Mouse (Mus musculus) retina, adult 2 months (tissue): ENCODE results near the gene Fam20b.

Experiments
- DNase-seq: peaks from one replicate; pipeline ENCODE4 v3.0.0-alpha.2; 2012; ENCODE audit warnings: low read depth, low spot score

Fam20b gene

DNA sequence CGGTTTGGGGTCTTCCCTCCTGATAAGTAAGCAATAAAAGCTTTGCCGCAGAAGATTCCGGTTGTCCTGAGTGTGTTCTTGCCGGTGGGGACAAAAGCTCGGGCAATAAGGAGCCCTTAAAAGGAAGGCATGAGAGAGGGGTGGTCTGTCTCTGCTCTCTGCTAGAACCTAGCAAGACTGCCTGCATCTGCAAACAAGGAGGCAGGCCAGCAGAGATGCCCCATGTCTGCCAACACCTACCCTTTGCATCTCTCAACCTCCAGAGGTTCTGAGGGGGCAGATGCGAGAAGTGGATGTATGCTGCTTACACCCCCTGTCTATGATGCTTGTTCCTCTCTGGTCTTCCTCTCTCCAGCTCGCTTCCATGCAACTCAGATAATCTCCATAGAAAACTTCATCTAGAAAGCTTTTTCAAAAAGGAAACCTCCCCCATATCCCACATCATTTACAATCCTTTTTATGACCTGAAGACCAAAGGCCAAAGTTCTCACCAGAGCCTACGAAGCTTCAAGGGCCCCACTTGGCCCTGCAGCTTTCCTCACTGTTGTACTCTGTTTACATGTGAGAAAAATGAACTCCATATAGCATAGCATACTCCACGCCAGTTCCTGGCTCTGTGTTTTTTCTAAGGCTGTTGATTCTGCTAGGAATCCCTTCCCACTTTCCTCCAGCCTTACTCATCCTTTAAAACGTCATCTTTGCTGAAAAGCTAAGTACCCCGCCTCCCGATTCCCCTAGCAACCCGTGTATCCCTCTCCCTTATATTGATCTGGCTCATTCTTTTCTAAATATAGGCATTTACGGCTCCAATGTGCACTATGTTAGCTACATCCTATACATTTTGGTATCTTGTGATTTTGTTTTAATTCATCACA, 8.6 kb upstream of the Fam20b start:
- no peak for DNase-seq

DNA sequence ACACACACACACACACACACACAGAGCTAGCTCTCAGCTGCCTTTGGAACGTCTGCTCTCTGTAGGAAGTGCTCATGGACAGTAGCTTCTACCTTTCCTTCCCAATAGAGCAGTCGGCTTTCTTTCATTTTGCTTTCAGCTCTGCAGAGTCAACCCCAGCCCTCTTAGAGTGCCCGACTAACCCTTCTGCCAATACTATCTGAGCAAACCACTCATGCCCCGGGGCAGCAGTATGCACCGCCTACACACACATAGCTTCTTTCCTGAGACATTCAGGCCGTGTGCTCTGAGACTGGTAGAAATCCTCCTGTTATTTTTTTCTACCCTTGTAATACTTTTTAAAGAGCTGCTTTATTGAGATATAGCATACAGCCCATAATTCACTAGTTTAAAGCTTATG, 3.2 kb upstream of the Fam20b start:
- DNase-seq: no peak

DNA sequence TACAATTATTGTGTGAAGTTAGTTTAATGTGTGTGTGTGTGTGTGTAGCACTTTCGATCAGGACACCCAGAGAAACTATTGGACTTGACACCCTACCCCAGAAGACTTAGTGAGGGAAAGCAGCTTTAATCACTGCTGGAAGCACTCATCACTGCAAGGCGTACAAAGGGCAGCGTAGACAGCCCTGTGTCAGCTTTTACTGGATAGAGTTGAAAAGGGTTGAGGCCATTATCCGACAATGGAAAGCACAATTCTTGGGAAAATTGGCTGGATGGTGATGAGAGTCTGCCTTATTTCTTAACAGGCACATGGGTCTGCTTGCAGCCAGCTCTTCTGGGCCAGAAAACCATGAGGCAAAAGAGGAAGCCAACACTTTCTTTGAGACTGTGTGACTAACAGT, 1.2 kb upstream of the Fam20b start:
- DNase-seq: no peak

DNA sequence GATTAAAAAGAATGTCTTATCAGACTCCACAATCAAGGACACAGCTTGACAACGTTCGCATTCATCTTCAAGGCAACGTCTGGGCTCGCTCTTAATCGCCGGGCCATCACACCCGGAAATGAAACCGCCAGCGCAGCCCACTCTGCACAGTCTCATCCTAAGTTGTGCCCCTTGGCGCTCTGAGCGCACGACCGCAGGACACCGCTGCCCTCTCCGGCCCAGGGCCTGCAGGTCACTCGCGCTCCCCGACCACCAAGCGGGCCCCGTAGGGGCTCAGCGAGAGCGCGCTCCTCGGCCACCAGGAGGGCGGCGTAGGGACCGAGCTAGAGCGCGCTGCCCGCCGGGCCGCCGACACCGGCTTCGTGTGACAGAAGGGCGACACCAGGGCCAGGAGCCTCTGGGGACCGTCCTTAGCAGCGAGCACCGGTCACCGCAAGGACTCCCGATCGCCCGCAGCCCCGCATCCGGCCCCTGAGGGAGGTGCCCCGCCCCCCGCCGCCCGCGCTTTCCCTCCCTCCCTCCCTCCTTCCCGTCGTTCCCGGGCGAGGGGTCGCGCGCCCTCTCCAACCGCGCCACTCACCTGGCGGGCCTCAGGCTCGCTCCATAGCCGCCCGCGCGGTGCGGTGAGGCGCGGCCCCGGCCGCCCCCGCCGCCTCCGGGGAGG, 468 bp downstream of the Fam20b start:
- peak; percentile 36 for DNase-seq

DNA sequence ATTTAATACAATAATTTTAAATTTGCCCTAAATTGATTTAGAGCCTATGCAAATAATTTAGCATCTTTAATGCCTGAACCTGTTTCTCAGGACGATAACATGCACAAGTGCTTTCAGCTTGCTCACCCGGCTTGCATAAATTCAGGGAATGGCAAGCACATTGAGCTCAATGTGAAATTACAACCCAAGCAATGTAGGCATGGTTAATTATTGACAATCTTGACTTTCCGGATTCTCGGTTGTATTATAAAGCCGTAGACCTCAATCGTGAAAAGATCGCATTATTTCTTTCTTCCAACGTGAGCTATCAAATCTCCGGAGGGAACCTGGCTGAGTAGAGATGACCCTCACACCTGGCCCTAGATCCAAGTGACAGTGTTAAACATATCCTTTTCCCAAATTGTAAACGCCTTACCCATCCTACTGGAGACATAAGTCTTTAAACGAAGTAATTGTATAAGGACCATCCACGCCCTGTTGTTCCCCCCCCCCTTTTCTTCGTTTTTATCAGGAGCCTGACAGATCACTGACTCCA, 1.1 kb downstream of the Fam20b start:
- no peak for DNase-seq

DNA sequence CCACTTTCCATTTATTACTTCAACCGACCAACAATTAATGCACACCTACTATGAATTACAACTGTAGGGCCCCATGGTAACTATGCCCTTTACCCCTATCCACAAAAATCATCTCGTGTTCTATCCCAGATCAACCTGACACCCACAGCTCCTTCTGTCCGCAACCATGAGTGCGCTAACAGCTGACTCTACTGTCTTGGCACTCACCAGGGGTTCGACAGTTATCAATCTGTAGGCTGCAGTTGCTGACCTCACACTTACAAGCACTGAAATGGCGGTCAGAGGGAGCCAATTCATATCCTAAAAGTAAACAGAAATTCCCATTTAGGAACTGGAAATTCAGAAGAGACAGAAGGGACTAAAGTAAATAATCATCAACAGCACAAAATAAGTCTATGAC, 2.2 kb downstream of the Fam20b start:
- DNase-seq: no peak

DNA sequence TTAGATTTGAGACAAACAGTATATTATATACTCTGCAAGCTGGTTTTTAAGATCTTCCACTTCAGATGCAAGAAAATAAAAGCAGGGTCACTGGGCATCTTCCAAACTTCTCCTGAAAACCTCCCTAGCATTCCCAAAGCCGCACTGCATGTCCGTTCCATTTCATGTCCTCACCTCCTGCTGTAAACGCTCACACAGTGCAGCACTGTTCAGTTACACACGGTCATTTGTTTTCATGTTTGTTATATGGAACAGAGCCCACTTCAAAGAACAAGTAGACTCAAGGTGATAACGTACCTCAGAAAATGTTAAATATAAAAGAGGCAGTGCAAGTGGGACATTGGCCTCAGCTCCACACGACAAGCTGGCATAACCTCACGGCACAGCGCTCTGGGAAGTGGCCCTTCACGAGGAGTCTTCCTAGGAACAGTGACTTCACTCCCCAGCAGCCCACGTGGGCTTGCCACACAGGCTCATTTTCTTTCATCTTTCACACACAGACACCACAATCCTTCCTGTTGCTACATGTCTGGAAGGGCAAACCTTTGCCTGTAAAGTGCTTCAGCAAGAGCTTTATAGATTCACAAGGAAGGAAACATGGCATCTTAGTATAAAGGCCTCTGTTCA, 8.3 kb downstream of the Fam20b start:
- DNase-seq: no peak

DNA sequence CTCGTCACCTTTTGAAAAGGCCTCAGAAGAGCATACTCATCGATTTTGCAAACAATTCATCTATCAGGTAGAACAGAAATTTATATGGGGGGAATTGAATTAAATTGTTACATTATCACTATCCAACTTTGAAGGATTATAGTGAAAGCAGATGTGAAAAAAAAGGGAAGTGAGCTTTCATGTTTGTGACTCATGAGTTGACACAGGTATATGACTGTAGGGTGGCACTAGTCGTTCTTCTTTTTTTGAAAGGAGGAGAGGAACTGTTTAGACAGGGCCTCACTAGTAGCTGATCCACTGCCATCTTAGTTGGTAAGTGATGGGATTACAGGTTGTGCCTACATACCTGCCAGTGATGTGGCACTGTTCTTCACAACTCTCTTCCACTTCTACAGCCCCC, 10.2 kb downstream of the Fam20b start:
- no peak for DNase-seq

DNA sequence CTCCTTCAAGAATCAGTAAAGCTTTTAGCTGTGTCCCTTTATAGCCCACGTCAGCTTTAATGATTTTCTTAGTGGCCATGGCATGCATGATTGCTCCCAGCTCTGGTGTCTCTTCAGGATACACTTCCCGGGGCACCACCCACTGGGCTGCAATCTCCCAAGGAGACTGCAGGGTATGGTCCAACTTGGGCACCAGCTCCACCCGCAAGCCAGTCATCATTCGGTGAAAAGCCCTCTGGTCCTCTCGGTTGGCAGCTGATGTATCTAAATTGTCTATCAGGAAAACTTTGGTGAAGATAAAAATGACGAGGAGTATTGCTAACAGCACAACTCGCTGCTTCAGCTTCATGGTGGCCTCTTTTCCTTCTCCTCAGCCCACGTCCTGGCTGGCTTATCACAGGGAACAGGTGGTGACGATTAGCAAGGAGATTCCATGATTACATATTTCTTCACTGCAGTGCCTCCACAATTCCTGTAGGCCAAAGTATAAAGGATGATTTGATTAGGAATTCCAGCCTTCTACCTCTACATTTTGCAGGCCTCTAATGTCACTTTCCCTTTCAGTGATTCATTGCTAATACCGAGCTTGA, 13.1 kb downstream of the Fam20b start:
- DNase-seq: no peak

DNA sequence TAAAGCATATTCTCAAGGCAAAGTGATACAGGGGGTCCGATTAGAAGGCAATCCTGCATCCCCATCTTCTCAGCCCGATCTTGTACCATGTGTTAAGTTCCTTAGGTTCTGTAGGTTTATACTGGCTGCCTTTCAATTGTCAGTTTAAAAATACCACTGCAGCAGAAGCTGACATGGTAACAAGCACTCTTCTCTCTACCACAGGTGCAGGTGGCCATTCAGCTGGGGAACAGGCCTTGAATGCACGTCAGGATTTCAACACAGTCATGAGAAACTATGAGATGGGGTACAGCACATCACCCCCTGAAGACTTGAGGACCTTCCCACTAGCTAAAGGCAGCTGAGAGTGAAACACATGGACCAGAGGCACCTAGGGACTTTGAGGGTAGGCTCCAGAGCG, 15.4 kb downstream of the Fam20b start:
- no peak for DNase-seq

DNA sequence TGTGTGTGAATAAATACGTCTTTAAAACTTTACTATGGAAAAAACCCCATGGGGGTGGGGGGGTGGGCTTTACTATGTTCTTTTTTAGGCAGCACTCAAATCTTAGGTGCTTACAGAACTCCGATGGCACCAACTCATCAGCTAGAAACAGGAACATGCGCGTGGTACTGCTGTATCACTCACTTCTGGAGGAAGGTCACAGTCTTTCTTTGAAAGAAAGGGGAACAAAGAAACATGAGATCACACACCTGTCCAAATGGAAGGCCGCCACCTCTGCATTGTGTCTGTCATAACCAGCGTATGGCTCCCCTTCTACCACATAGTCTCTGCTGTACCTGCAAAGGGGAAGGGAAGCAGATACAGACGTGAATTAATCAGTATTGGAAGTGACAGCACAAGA, 16.7 kb downstream of the Fam20b start:
- DNase-seq: no peak

DNA sequence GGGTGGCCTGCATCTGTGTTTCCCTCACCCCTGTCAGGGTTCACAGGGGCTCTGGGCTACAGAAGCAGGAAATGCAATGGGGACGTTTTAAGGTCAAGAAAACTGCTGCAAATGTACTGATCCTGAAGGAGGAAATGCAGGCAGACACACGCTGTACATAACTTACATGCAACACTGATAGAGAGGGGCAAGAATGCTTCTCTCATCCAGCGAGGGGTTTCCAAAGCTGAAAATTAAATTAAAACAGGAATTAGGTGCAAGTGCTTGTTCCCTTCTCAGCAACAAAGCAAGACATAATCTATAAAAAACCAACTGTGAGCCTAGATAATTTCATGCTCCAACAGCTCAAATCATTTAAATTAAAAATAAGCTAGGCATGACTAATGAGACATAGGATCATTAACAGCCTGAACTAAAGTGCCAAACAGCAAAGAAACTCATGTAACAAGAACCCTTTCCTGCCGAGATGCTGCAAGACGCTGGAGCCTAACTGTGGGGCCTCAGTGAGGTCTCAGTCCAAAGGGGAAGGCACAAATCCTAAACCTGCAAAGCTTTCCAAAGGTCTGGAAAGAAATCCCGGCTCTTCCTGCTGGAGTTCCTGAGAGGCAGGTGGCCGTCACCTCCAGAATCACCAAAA, 32.7 kb downstream of the Fam20b start:
- no peak for DNase-seq

DNA sequence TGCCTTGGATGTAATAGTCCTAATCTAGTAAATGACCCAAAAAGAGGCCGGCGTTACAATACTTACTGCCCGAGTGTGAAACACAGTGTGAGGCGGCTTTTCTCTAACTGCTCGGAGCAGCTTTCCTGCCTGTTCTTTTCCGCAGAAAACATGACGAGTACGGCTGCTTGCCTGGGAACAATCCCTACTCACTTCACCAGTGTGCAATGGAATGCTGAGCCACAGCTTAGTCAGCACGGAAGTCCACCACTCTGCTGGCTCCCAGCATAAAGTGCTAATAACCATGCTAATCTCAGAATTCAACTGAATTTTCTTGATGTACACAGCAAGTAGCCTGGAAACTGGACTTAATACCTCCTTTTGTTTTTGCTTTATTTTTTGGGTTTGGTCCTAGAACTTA, 39.3 kb downstream of the Fam20b start:
- DNase-seq: no peak

DNA sequence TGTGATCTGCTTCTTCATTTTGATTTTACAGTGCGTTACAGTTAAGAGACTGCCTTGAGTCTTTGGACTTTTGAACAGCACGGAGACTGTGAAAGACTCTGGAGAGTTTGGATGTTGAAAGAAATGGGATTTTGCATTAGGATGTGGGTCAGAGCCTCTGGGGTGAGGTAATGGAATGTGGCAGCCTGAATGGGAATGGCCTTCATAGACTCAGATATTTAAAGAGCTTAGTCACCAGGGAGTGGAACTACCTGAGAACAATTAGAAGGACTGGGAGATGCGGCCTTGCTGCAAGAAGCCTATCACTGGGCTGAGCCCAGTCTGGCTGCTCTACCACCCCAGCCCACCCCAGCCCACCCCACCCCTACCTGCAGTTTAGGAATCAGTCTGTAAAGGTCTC, 41.7 kb downstream of the Fam20b start:
- DNase-seq: no peak

DNA sequence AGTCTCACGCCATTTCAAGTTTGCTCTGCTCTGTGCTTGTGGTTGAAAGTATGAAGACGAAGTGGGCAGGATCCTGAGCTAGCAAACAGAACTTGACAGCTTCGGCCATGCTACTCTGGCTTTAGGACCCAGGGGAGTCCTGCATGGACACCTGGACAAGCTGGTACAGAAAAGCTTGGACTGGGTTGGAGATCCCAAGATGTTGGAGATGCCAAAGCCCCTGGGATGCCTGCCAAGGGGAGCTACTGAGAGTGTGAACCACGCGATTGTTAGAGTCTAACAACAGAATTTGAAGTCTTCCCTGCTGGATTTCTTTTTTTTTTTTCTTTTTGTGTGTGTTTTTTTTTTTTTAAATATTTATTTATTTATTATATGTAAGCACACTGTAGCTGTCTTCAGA, 42.3 kb downstream of the Fam20b start:
- DNase-seq: no peak

DNA sequence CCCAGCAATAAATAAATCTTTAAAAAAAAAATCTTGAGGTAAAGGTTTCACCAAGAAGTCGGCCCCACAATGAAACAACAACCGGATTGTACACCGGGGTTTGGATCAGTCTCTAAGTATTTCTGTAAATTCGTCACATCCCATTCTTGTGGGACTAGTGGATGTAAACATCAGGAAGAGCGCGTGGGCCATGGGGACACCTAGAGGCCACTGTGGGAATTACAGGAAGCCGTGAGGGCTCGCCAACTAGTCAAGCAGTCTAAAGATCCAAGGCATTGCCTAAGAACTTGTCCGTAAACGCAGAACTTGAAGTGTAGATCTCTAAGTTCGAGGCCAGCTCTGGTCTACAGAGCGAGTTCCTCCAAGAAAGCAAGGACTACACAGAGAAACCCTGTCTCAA, 42.7 kb downstream of the Fam20b start:
- DNase-seq: no peak

DNA sequence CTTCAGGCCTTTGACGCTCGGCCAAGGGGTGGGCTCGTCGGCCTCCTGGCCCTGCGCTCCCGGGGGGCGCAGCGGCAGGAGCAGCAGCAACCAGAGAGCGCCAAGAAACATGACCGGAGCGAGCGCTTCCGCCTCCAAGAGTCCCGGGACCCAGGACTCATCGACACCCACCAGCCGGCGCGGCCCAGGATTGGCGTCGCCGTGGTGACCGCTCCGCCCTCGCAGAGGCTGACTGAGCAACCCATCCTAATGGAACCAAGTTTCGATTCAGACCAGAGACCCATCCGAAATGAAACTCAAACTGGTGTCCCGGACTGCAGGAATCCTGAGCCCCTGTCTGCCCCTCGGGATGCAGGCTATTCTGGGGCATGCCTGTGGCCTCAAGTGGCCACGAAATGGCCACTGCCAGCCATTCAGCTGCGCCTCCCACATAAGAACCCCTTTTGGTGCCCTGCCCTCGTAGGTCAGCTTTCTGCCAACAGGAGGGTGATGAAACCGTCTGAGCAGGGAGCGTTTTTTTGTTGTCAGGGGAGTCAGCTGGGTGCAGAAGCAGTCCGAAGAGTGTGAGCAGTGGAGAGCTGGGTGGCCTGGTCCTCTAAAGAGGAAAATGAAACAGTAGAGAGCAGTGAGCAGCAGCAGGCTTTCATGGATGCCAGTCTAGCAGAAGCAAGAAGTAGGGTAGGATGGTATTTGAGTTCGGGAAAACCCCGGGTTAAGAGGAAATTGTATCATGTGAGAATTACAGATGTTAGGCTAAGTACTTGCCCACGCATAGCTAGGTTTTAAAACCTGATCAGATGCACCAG, 44.5 kb downstream of the Fam20b start, which contains the start of gene Tor3a:
Gene Tor3a, minus strand, starts transcription at position 162 of the 806 bp plus-strand sequence.
- DNase-seq: no peak

DNA sequence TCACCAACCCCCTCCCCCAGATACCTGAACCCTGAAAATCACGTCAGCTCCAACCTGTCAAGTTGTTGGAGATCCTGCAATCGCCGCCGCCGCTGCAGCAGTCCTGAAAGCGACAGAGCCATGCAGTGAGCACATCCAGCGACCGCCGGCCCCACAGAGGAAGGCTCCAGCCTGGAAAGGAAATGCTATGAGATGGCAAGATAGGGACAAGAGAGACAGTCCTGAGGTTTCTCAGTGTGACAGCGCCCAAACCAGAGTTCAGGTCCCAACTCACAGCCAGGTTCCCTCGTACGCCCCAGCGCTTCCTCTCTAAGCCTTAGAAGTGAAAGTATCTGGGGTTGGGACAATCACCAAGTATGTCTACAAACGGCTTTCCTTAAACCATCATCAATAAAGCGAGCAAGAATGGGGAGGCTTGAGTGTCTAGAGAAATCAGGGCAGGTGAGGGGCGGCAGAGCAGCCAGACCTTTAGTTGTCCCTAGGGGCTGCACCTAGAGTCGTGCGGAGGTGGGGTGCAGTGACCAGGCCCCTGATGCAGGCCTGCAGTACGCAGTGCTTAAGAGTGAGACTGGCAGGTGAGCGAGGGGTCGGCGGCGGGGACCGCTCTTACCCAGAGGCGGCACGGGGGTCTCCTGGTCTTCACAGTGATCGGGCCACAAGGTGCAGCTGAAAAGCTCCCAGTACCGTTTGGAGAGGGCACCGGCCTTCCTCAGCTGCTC, 45.3 kb downstream of the Fam20b start:
- no peak for DNase-seq

DNA sequence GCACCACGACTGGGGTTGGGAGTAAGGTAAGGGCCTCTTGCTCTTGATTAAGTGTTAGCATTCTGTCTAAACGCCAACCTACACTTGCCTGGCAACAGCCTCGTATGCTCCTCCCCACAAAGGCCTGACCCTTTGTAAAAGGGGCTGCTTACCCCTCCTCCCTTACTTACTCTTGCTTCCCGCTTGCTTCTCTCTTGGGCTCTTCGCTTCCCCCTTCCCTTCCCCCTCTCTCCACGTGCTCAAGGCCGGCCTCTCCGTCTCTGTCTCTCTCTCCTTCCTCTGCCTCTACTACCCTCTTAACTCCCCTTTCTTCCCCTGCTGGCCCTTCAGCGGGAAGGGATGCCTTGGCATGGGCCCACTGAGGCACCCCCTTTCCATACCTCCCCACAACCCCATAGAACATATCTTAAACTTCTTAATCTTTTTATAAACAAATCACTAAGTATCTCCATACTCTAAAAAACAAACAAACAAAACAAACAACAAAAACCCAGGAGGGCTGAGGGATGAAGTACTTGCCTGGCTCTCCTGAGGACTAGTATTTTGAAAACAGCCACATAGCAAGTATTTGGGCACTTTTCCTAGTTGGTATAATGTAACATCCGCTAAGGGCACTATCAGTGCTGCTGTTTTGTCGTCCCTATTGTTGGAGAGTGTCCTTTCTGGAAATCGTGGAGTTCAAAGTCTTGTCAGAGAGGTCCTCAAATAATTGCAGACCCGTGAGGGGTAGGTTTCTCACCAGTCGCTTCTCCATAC, 46.0 kb downstream of the Fam20b start:
- no peak for DNase-seq
